Mouse (Mus musculus) erythroblast, embryonic 14.5 days (primary cell): ENCODE results near the gene Zfp653. TPM values are rescaled to one million over a fixed set of nuclear protein-coding genes. Genes with fewer than 3 reads are reported as not detected.

Experiments
- H3K27me3 ChIP-seq: 2 replicates; pipeline ENCODE4 v1.6.1; 2012; ENCODE audit warnings: inconsistent platforms; ENCODE audit not compliant: control insufficient read depth
- H3K36me3 ChIP-seq: 2 replicates; pipeline ENCODE4 v1.6.1; 2012; ENCODE audit warnings: mild to moderate bottlenecking, inconsistent platforms; ENCODE audit not compliant: control insufficient read depth
- H3K4me1 ChIP-seq: 2 replicates; pipeline ENCODE4 v1.6.1; 2012; ENCODE audit warnings: inconsistent platforms; ENCODE audit not compliant: control insufficient read depth
- H3K4me3 ChIP-seq: replicated peaks from 2 replicates; pipeline ENCODE3; 2012; ENCODE audit warnings: moderate library complexity, mild to moderate bottlenecking, inconsistent platforms
- H3K9me3 ChIP-seq: 2 replicates; pipeline ENCODE4 v1.6.1; 2012; ENCODE audit warnings: low read length, inconsistent platforms, mixed read lengths; ENCODE audit not compliant: control insufficient read depth
- GATA1 ChIP-seq: IDR thresholded peaks from 2 replicates; pipeline ENCODE4 v1.6.1; 2012; ENCODE audit warnings: low read length, inconsistent platforms, mixed read lengths
- TAL1 ChIP-seq: IDR thresholded peaks from 3 replicates; pipeline ENCODE4 v1.6.1; 2012; ENCODE audit warnings: low read length, inconsistent platforms, mixed read lengths
- polyA plus RNA-seq: library from polyadenylated mRNA; stranded (reverse); fragments of >175 nt; gene quantifications from 2 replicates; pipeline ENCODE4 v1.2.3, GENCODE M21; 2012

Zfp653 gene
- polyA plus RNA-seq, 1 experiment: 2.8 TPM

- Histone ChIP-seq H3K36me3 (peaks cover 49% of the 10 kb centered on the region), H3K9me3 (peaks cover 5% of the 10 kb centered on the region; the same call in 1 of the 2 replicates), H3K27me3 (peaks cover 39% of the 10 kb centered on the region), H3K4me3 (no peak overlapping the region), H3K4me1 (peaks cover 12% of the 10 kb centered on the region)
- no peak for TF ChIP-seq TAL1
- no peak for TF ChIP-seq GATA1
Observed at GRCm38 (mm10) chr9:22057031-22057517, 14.1 kb downstream of the Zfp653 start.

- Histone ChIP-seq H3K4me3 (no peak overlapping the region), H3K27me3 (peaks cover 45% of the 10 kb centered on the region), H3K4me1 (peaks cover 18% of the 10 kb centered on the region), H3K9me3 (peaks cover 10% of the 10 kb centered on the region; the same call in 1 of the 2 replicates), H3K36me3 (peaks cover 44% of the 10 kb centered on the region)
- TF ChIP-seq TAL1 (no peak), GATA1 (no peak)
Observed at GRCm38 (mm10) chr9:22056303-22056910, 14.8 kb downstream of the Zfp653 start.

- H3K36me3 ChIP-seq: peaks cover 38% of the 10 kb centered on the region
- no peak overlapping the region for H3K4me3 ChIP-seq
- H3K9me3 ChIP-seq: peaks cover 17% of the 10 kb centered on the region
- H3K27me3 ChIP-seq: peaks cover 52% of the 10 kb centered on the region
- TF ChIP-seq TAL1: no peak
- TF ChIP-seq GATA1: no peak
- peaks cover 25% of the 10 kb centered on the region for H3K4me1 ChIP-seq
Observed at GRCm38 (mm10) chr9:22055713-22056112, 15.5 kb downstream of the Zfp653 start.

- H3K27me3 ChIP-seq: peaks cover 64% of the 10 kb centered on the region
- TF ChIP-seq TAL1 (no peak), GATA1 (no peak)
- peaks cover 32% of the 10 kb centered on the region for H3K36me3 ChIP-seq
- H3K9me3 ChIP-seq: peaks cover 24% of the 10 kb centered on the region
- H3K4me3 ChIP-seq: no peak overlapping the region
- H3K4me1 ChIP-seq: peaks cover 37% of the 10 kb centered on the region
Observed at GRCm38 (mm10) chr9:22054411-22055076, 16.6 kb downstream of the Zfp653 start.

GRCm38 (mm10) chr9:22053657-22054056 lies 17.5 kb downstream of the Zfp653 start:
- Histone ChIP-seq H3K9me3 (peaks cover 24% of the 10 kb centered on the region), H3K27me3 (peaks cover 73% of the 10 kb centered on the region), H3K4me3 (no peak overlapping the region), H3K36me3 (peaks cover 23% of the 10 kb centered on the region), H3K4me1 (peaks cover 44% of the 10 kb centered on the region)
- TF ChIP-seq TAL1 (no peak), GATA1 (no peak)

GRCm38 (mm10) chr9:22051958-22052254 lies 19.3 kb downstream of the Zfp653 start, which contains the start of gene Elavl3:
Gene Elavl3 (minus strand): TSS chr9:22052023.
- TF ChIP-seq TAL1: no peak
- no peak for TF ChIP-seq GATA1
- Histone ChIP-seq H3K4me1 (peaks cover 44% of the 10 kb centered on the region), H3K9me3 (peaks cover 24% of the 10 kb centered on the region), H3K4me3 (peak within 1 kb of the TSS; percentile 4), H3K36me3 (peaks cover 5% of the 10 kb centered on the region), H3K27me3 (peaks cover 90% of the 10 kb centered on the region)

- Histone ChIP-seq H3K4me1 (peaks cover 44% of the 10 kb centered on the region), H3K36me3 (peaks cover 2% of the 10 kb centered on the region), H3K27me3 (peaks cover 93% of the 10 kb centered on the region), H3K9me3 (peaks cover 24% of the 10 kb centered on the region), H3K4me3 (peak overlapping the region; percentile 4)
- no peak for TF ChIP-seq TAL1
- no peak for TF ChIP-seq GATA1
Observed at GRCm38 (mm10) chr9:22051161-22051957, 19.8 kb downstream of the Zfp653 start.

GRCm38 (mm10) chr9:22050351-22050889 lies 20.8 kb downstream of the Zfp653 start:
- peaks cover 44% of the 10 kb centered on the region for H3K4me1 ChIP-seq
- H3K4me3 ChIP-seq: peak overlapping the region; percentile 21
- H3K27me3 ChIP-seq: peaks cover 92% of the 10 kb centered on the region
- no peak for TF ChIP-seq TAL1
- no peak for TF ChIP-seq GATA1
- H3K36me3 ChIP-seq: no peaks in the 10 kb centered on the region
- H3K9me3 ChIP-seq: peaks cover 24% of the 10 kb centered on the region

GRCm38 (mm10) chr9:22049721-22050270 lies 21.4 kb downstream of the Zfp653 start:
- Histone ChIP-seq H3K4me1 (peaks cover 38% of the 10 kb centered on the region), H3K27me3 (peaks cover 86% of the 10 kb centered on the region), H3K9me3 (peaks cover 24% of the 10 kb centered on the region), H3K36me3 (no peaks in the 10 kb centered on the region), H3K4me3 (no peak overlapping the region)
- TF ChIP-seq GATA1 (no peak), TAL1 (no peak)
